Mouse (Mus musculus) erythroblast, embryonic 14.5 days (primary cell): ENCODE measurements around the gene Mob3a.

ENCODE experiments used
- GATA1 ChIP-seq: IDR thresholded peaks from 2 replicates; pipeline ENCODE4 v1.6.1; 2012; ENCODE audit warnings: low read length, inconsistent platforms, mixed read lengths
- TAL1 ChIP-seq: IDR thresholded peaks from 3 replicates; pipeline ENCODE4 v1.6.1; 2012; ENCODE audit warnings: low read length, inconsistent platforms, mixed read lengths

GRCm38 (mm10) chr10:80675405-80676197 is 26.2 kb downstream of the Mob3a start:
- no peak for TF ChIP-seq TAL1
- TF ChIP-seq GATA1 = no peak
